Mouse (Mus musculus) cerebellum, adult (tissue): ENCODE measurements at regions not wholly inside any gene's neighbourhood (a gene's known extent, or its start where the extent isn't known, plus 50 kb on each side); places are given as distances from the start of the nearest gene placed in this dataset.

Source experiments
- ATAC-seq: cut with Nextera tagmentation; 2 replicates; pipeline ENCODE4 v1.9.2; 2017; ENCODE audit warnings: mild to moderate bottlenecking, moderate library complexity, mixed read lengths; ENCODE audit not compliant: insufficient number of reproducible peaks, low FRiP score, low TSS enrichment

- no peak for ATAC-seq
Observed at GRCm38 (mm10) chr6:49989585-49990521, 120.2 kb upstream of the Mpp6 start.

GRCm38 (mm10) chr6:49990522-49990858 is 119.6 kb upstream of the Mpp6 start:
- ATAC-seq, result no peak

- no peak for ATAC-seq
Observed at GRCm38 (mm10) chr6:49999365-49999764, 110.7 kb upstream of the Mpp6 start.

- ATAC-seq, result no peak
Observed at GRCm38 (mm10) chr6:50008074-50008473, 102.0 kb upstream of the Mpp6 start.

- no peak for ATAC-seq
Observed at GRCm38 (mm10) chr6:50008869-50009268, 101.2 kb upstream of the Mpp6 start.

GRCm38 (mm10) chr6:50009339-50009738 is 100.7 kb upstream of the Mpp6 start:
- no peak for ATAC-seq

GRCm38 (mm10) chr6:50009856-50010255 is 100.2 kb upstream of the Mpp6 start:
- ATAC-seq, result no peak

- no peak for ATAC-seq
Observed at GRCm38 (mm10) chr6:50011071-50011470, 99.0 kb upstream of the Mpp6 start.

GRCm38 (mm10) chr6:50011746-50012453 is 98.1 kb upstream of the Mpp6 start:
- ATAC-seq, result no peak

GRCm38 (mm10) chr6:50013067-50013466 is 97.0 kb upstream of the Mpp6 start:
- ATAC-seq, result no peak

- ATAC-seq, result no peak
Observed at GRCm38 (mm10) chr6:50013842-50014241, 96.2 kb upstream of the Mpp6 start.

GRCm38 (mm10) chr6:50027981-50028380 is 82.1 kb upstream of the Mpp6 start:
- no peak for ATAC-seq

GRCm38 (mm10) chr6:50029895-50030515 is 80.0 kb upstream of the Mpp6 start:
- no peak for ATAC-seq

- no peak for ATAC-seq
Observed at GRCm38 (mm10) chr6:50031356-50031755, 78.7 kb upstream of the Mpp6 start.

- ATAC-seq, result peak; percentile 50; the same call in 1 of the 2 replicates
Observed at GRCm38 (mm10) chr6:50032894-50033595, 77.0 kb upstream of the Mpp6 start.

GRCm38 (mm10) chr6:50037614-50038013 is 72.4 kb upstream of the Mpp6 start:
- no peak for ATAC-seq

GRCm38 (mm10) chr6:50038369-50038768 is 71.7 kb upstream of the Mpp6 start:
- ATAC-seq, result no peak

- no peak for ATAC-seq
Observed at GRCm38 (mm10) chr6:50041044-50041443, 69.0 kb upstream of the Mpp6 start.

- no peak for ATAC-seq
Observed at GRCm38 (mm10) chr6:50042127-50042526, 67.9 kb upstream of the Mpp6 start.

- ATAC-seq, result no peak
Observed at GRCm38 (mm10) chr6:50044165-50044564, 65.9 kb upstream of the Mpp6 start.

- ATAC-seq, result no peak
Observed at GRCm38 (mm10) chr6:50046721-50047120, 63.3 kb upstream of the Mpp6 start.
